Mouse (Mus musculus): Measurements from ENCODE around the gene Spata33.

DNA sequence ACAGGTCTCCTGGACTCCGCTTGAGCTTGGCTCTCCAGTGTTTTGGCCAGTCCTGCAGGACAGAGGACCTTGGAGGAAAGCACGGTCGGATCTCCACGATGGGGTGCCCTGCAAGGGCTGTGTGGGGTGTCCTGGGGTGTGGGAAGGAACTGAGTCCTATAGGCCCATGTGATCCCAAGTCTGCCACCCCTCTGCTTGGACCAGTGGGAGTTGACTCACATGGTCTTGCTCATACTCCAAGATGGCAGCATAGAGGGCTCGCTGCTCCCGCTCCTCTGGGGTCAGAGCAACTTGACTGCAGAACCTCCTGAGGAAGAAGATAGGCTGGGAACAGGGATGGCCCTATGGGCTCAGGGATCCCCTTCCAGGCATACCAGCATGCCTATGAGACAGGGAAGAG lies 35.1 kb downstream of the Spata33 start:
- TF ChIP-seq POLR2A (IDR thresholded peaks at IDR 0.05; ENCODE audit: extremely low read depth, insufficient read depth, low read length) (no peak), CTCF (IDR thresholded peaks at IDR 0.05; ENCODE audit: low read depth, low read length) (no peak)

Measured in liver, adult 2 months (tissue).